Mouse (Mus musculus) heart, embryonic 13.5 days (tissue): ENCODE measurements around the gene Ctnnbl1. TPM values are rescaled to one million over a fixed set of nuclear protein-coding genes. Genes with fewer than 3 reads are reported as not detected.
A peak's percentile ranks its signal among the peaks of the same experiment; 100 is the strongest.

Source experiments
- ATAC-seq: fragments of 200-750 bp; cut with Nextera tagmentation; 2 replicates; pipeline ENCODE4 v1.8.0; 2017; ENCODE audit warnings: moderate TSS enrichment; ENCODE audit not compliant: insufficient number of reproducible peaks, low FRiP score, low TSS enrichment; ENCODE audit errors: extremely low read depth
- H3K27ac ChIP-seq: fragments of 300-500 bp; sonication (generic); replicated peaks from 2 replicates; pipeline ENCODE4 v1.5.1; 2015; ENCODE audit warnings: moderate library complexity, mild to moderate bottlenecking, inconsistent platforms
- H3K27me3 ChIP-seq: fragments of 300-500 bp; sonication (generic); replicated peaks from 2 replicates; pipeline ENCODE4 v1.6.1; 2015; ENCODE audit warnings: mild to moderate bottlenecking, inconsistent platforms
- H3K36me3 ChIP-seq: fragments of 300-500 bp; sonication (generic); 2 replicates; pipeline ENCODE4 v1.6.1; 2015; ENCODE audit warnings: mild to moderate bottlenecking, inconsistent platforms
- H3K4me1 ChIP-seq: fragments of 300-500 bp; sonication (generic); 2 replicates; pipeline ENCODE4 v1.6.1; 2015; ENCODE audit warnings: inconsistent platforms
- H3K4me2 ChIP-seq: fragments of 300-500 bp; sonication (generic); 2 replicates; pipeline ENCODE4 v1.6.1; 2015; ENCODE audit warnings: inconsistent platforms, mild to moderate bottlenecking, moderate library complexity
- H3K4me3 ChIP-seq: fragments of 300-500 bp; sonication (generic); 2 replicates; pipeline ENCODE4 v1.5.1; 2015; ENCODE audit warnings: moderate library complexity, mild to moderate bottlenecking, inconsistent platforms
- H3K9ac ChIP-seq: fragments of 300-500 bp; sonication (generic); 2 replicates; pipeline ENCODE4 v1.6.1; 2015; ENCODE audit warnings: inconsistent platforms, mild to moderate bottlenecking, moderate library complexity
- H3K9me3 ChIP-seq: fragments of 300-500 bp; sonication (generic); 2 replicates; pipeline ENCODE4 v1.6.1; 2016; ENCODE audit warnings: inconsistent platforms
- WGBS: fragments of 180-500 bp; shearing (Covaris S2); methylation state at CpG from one replicate; pipeline ENCODE4 v1.1.7; 2015; ENCODE audit warnings: mixed read lengths; 5-methylcytosine and 5-hydroxymethylcytosine counted together
- polyA plus RNA-seq: library from polyadenylated mRNA; unstranded; fragments of >200 nt; fragmentation: Nextera tagmentation; extraction: Ambion mirVana; gene quantifications from 2 replicates; pipeline ENCODE4 v1.2.1, GENCODE M21; 2015

Ctnnbl1 gene
- polyA plus RNA-seq = 31.5 and 35.4 TPM in 2 replicates

GRCm38 (mm10) chr2:157736854-157737850 lies at the start of gene Ctnnbl1:
Gene Ctnnbl1, plus strand, starts transcription at chr2:157737401.
- Histone ChIP-seq H3K36me3 (no peaks in the 10 kb centered on the region), H3K27ac (no peak within 1 kb of the TSS)

GRCm38 (mm10) chr2:157687506-157687905 lies 49.7 kb upstream of the Ctnnbl1 start:
- H3K4me1 ChIP-seq = 0 out of 2 replicates have a peak, but pooled peaks cover 7% of the 10 kb centered on the region
- H3K9me3 ChIP-seq = no peaks in the 10 kb centered on the region
- H3K4me2 ChIP-seq = no peak overlapping the region
- 21% methylated on average over 3 of the region's 3 CpGs for WGBS
- no peak overlapping the region for H3K27ac ChIP-seq
- no peak overlapping the region for H3K4me3 ChIP-seq
- ATAC-seq = no peak
- H3K9ac ChIP-seq = no peak overlapping the region
- H3K27me3 ChIP-seq = peaks cover 41% of the 10 kb centered on the region
- no peaks in the 10 kb centered on the region for H3K36me3 ChIP-seq

More at GRCm38 (mm10) chr2:157736854-157737850, at the start of gene Ctnnbl1:
- H3K9ac ChIP-seq = peak within 1 kb of the TSS; percentile 90
- H3K4me3 ChIP-seq = peak within 1 kb of the TSS; percentile 92
- no peaks in the 10 kb centered on the region; the same call in 1 of the 2 replicates for H3K27me3 ChIP-seq
- peaks cover 12% of the 10 kb centered on the region for H3K4me1 ChIP-seq
- 0 out of 2 replicates have a peak, but pooled peaks cover 1% of the 10 kb centered on the region for H3K9me3 ChIP-seq
- WGBS = 11% methylated on average over 44 of the region's 44 CpGs
- ATAC-seq = peak; percentile 87
- peak within 1 kb of the TSS; percentile 91 for H3K4me2 ChIP-seq

- Histone ChIP-seq H3K27me3 (peaks cover 62% of the 10 kb centered on the region), H3K9me3 (no peaks in the 10 kb centered on the region), H3K4me2 (no peak overlapping the region), H3K27ac (no peak overlapping the region), H3K4me1 (0 out of 2 replicates have a peak, but pooled peaks cover 8% of the 10 kb centered on the region), H3K36me3 (no peaks in the 10 kb centered on the region), H3K4me3 (no peak overlapping the region), H3K9ac (no peak overlapping the region)
- WGBS = 60% methylated on average over 13 of the region's 13 CpGs
- no peak for ATAC-seq
Observed at GRCm38 (mm10) chr2:157691266-157692105, 45.7 kb upstream of the Ctnnbl1 start.

- H3K9me3 ChIP-seq = no peaks in the 10 kb centered on the region
- H3K27me3 ChIP-seq = peaks cover 62% of the 10 kb centered on the region
- no peaks in the 10 kb centered on the region for H3K36me3 ChIP-seq
- ATAC-seq = no peak
- no peak overlapping the region for H3K27ac ChIP-seq
- H3K9ac ChIP-seq = no peak overlapping the region
- WGBS = 16% methylated on average over 17 of the region's 17 CpGs
- H3K4me2 ChIP-seq = no peak overlapping the region
- H3K4me1 ChIP-seq = 0 out of 2 replicates have a peak, but pooled peaks cover 8% of the 10 kb centered on the region
- no peak overlapping the region for H3K4me3 ChIP-seq
Observed at GRCm38 (mm10) chr2:157692365-157692932, 44.8 kb upstream of the Ctnnbl1 start.

GRCm38 (mm10) chr2:157693576-157693975 lies 43.6 kb upstream of the Ctnnbl1 start:
- 0 out of 2 replicates have a peak, but pooled peaks cover 8% of the 10 kb centered on the region for H3K4me1 ChIP-seq

GRCm38 (mm10) chr2:157696297-157696731 lies 40.9 kb upstream of the Ctnnbl1 start:
- Histone ChIP-seq H3K9me3 (no peaks in the 10 kb centered on the region), H3K27me3 (peaks cover 34% of the 10 kb centered on the region), H3K36me3 (no peaks in the 10 kb centered on the region), H3K4me3 (no peak overlapping the region), H3K4me2 (no peak overlapping the region), H3K27ac (no peak overlapping the region), H3K9ac (no peak overlapping the region), H3K4me1 (0 out of 2 replicates have a peak, but pooled peaks cover 8% of the 10 kb centered on the region)
- no peak for ATAC-seq
- WGBS = 25% methylated on average over 7 of the region's 7 CpGs

More at GRCm38 (mm10) chr2:157693576-157693975, 43.6 kb upstream of the Ctnnbl1 start:
- WGBS = 75% methylated on average over 3 of the region's 3 CpGs
- no peak for ATAC-seq
- H3K9ac ChIP-seq = no peak overlapping the region
- H3K27ac ChIP-seq = no peak overlapping the region
- H3K9me3 ChIP-seq = no peaks in the 10 kb centered on the region
- no peak overlapping the region for H3K4me2 ChIP-seq
- peaks cover 55% of the 10 kb centered on the region for H3K27me3 ChIP-seq
- H3K4me3 ChIP-seq = no peak overlapping the region
- no peaks in the 10 kb centered on the region for H3K36me3 ChIP-seq

- Histone ChIP-seq H3K4me1 (no peaks in the 10 kb centered on the region), H3K27ac (no peak overlapping the region), H3K27me3 (peaks cover 51% of the 10 kb centered on the region), H3K4me3 (no peak overlapping the region), H3K4me2 (no peak overlapping the region), H3K9ac (no peak overlapping the region), H3K36me3 (no peaks in the 10 kb centered on the region), H3K9me3 (no peaks in the 10 kb centered on the region)
- WGBS = 60% methylated on average over 8 of the region's 8 CpGs
- no peak for ATAC-seq
Observed at GRCm38 (mm10) chr2:157703155-157703554, 34.0 kb upstream of the Ctnnbl1 start.

- 30% methylated on average over 28 of the region's 28 CpGs for WGBS
- Histone ChIP-seq H3K9ac (no peak overlapping the region), H3K27me3 (peaks cover 51% of the 10 kb centered on the region), H3K4me3 (no peak overlapping the region), H3K27ac (no peak overlapping the region), H3K4me1 (no peaks in the 10 kb centered on the region), H3K4me2 (no peak overlapping the region), H3K9me3 (no peaks in the 10 kb centered on the region), H3K36me3 (no peaks in the 10 kb centered on the region)
- no peak for ATAC-seq
Observed at GRCm38 (mm10) chr2:157704991-157705776, 32.0 kb upstream of the Ctnnbl1 start.

GRCm38 (mm10) chr2:157705777-157706158 lies 31.4 kb upstream of the Ctnnbl1 start:
- Histone ChIP-seq H3K36me3 (no peaks in the 10 kb centered on the region), H3K4me3 (no peak overlapping the region), H3K27ac (no peak overlapping the region), H3K9me3 (no peaks in the 10 kb centered on the region), H3K27me3 (peaks cover 51% of the 10 kb centered on the region), H3K4me2 (no peak overlapping the region), H3K9ac (no peak overlapping the region), H3K4me1 (no peaks in the 10 kb centered on the region)
- ATAC-seq = no peak
- WGBS = 54% methylated on average over 8 of the region's 8 CpGs

- H3K4me3 ChIP-seq = no peak overlapping the region
- no peaks in the 10 kb centered on the region for H3K9me3 ChIP-seq
- no peak overlapping the region for H3K9ac ChIP-seq
- peaks cover 51% of the 10 kb centered on the region for H3K27me3 ChIP-seq
- ATAC-seq = no peak
- no peak overlapping the region for H3K4me2 ChIP-seq
- H3K27ac ChIP-seq = no peak overlapping the region
- H3K36me3 ChIP-seq = no peaks in the 10 kb centered on the region
- no peaks in the 10 kb centered on the region for H3K4me1 ChIP-seq
- 46% methylated on average over 11 of the region's 11 CpGs for WGBS
Observed at GRCm38 (mm10) chr2:157707191-157707923, 29.8 kb upstream of the Ctnnbl1 start.
